Mouse (Mus musculus): ENCODE data around the gene Otud3.
A peak's percentile ranks its signal among the peaks of the same experiment; 100 is the strongest.

The Otud3 gene

DNA sequence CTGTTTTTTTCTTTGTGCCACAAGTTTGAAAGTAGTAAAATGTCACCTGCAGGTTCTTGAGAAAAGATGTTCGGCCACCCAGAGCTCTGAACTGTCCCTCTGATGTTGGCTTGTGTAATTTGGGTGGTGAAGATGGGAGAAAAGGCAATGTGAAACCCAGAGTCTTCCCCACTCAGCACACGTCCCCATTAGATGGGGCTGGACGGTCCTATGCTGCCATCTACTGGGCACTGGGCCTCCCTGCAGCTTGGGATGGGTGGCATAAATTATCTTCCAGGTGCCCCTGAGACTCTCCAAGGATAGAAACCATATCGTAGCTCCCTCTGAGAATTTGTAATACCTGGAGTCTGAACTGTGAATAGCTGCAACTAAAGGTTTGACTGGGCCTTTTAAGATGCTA lies 62.3 kb downstream of the Otud3 start:
- peak; percentile 58 for DNase-seq (ENCODE audit: low read depth)

Measured in naive thymus-derived CD4-positive, alpha-beta T cell, adult 2 months (primary cell).